Mouse (Mus musculus) heart, postnatal 0 days (tissue): ENCODE measurements around the gene Dpy19l2.

Experiments
- CTCF ChIP-seq: IDR thresholded peaks from 2 replicates; pipeline ENCODE4 v1.5.1; 2016; ENCODE audit warnings: antibody characterized with exemption, control low read depth, low read depth
- EP300 ChIP-seq: IDR thresholded peaks from 2 replicates; pipeline ENCODE4 v1.6.1; 2016; ENCODE audit warnings: antibody characterized with exemption, low read depth

DNA sequence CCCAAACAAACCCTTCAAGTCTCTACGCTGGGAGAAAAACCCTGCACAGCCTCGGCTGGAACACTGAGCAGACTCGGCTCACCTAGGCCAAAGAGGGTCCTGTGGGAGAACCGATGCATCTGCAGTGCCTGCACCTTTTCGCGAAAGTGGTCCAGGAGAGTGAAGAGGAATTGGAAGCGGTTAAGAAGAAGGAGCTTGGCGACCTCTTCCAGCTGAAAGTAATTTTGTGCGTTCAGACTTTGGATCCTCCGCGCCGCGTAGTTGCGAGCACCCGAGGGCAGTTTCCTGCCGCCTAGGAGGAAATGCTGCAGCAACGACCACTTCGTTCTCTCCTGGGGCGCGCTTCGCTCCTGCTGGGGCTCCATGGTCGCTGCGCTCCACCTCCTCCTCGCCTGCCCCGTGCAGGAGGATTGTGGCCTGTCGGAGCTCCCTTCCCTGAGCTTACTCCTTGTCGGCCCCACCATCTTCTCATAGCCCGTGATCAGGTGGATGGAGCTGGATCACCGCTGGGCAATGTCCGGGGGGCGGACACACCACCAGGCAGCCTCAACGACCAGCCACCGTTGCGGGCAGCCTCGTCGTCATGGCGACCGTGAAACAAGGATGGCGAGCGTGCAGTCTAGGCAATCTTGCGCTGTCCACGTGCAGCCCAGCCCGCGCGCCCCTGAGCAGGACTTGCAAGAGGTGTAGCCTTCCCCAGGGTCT lies at the start of gene Dpy19l2:
- TF ChIP-seq CTCF: no peak
- TF ChIP-seq EP300: no peak
